Mouse (Mus musculus): Measurements from ENCODE around the gene Jakmip3. TPM values are rescaled to one million over a fixed set of nuclear protein-coding genes. Genes with fewer than 3 reads are reported as not detected.

Jakmip3 gene
- total and polyA plus RNA-seq, 3 experiments, result not detected

GRCm38 (mm10) chr7:139074189-139074588 lies 133.7 kb downstream of the Jakmip3 start:
- TF ChIP-seq ZKSCAN1 (IDR thresholded peaks at IDR 0.05; ENCODE audit: borderline replicate concordance, low read depth, low read length) (no peak), ZNF384 (IDR thresholded peaks at IDR 0.05; ENCODE audit: low read depth, low read length) (no peak), GABPA (IDR thresholded peaks at IDR 0.05; ENCODE audit: insufficient replicate concordance, low read depth, low read length) (no peak), UBTF (IDR thresholded peaks at IDR 0.05; ENCODE audit: low read depth, low read length) (no peak), ZC3H11A (IDR thresholded peaks at IDR 0.05; ENCODE audit: low read depth, low read length) (no peak), MYC (IDR thresholded peaks at IDR 0.05; ENCODE audit: low read depth, low read length) (no peak), TBP (conservative IDR thresholded peaks at IDR 0.05; ENCODE audit: low read depth, low read length) (no peak), POLR2AphosphoS2 (IDR thresholded peaks at IDR 0.05; ENCODE audit: low read depth, low read length) (no peak), USF2 (conservative IDR thresholded peaks at IDR 0.05; ENCODE audit: low read depth, low read length) (no peak), MXI1 (IDR thresholded peaks at IDR 0.05; ENCODE audit: low read depth, low read length) (no peak), MAX (IDR thresholded peaks at IDR 0.05; ENCODE audit: low read length) (no peak), POLR2A (IDR thresholded peaks at IDR 0.05; ENCODE audit: low read depth, low read length) (no peak)
- no peak overlapping the region for H3K4me2 ChIP-seq (ENCODE audit: insufficient read depth, low read depth, poor library complexity, severe bottlenecking)
- in situ Hi-C loops (cut with MboI; ENCODE audit: low pct_ligation_motif_present, low pct_unique_long_range_greater_than_20kb, low sequenced_read_pairs), result no loop called here
- dilution Hi-C loops (cut with MboI; ENCODE audit: extremely low pct_ligation_motif_present, extremely low pct_unique_long_range_greater_than_20kb, low sequenced_read_pairs), result no loop called here
- H3K27me3 ChIP-seq (replicated peaks), result peaks cover 94% of the 10 kb centered on the region
- no peak overlapping the region for H3K27ac ChIP-seq (ENCODE audit: insufficient read depth, low read depth)
- no peak for DNase-seq (ENCODE audit: extremely low read depth)
- H3K9me3 ChIP-seq (replicated peaks; ENCODE audit: low read length), result no peaks in the 10 kb centered on the region
- H3K4me3 ChIP-seq (replicated peaks in 1 of 3; ENCODE audit: low read depth in 2 of 3, low read length in 2 of 3, poor library complexity in 1 of 3), result no peak overlapping the region
- H3K4me1 ChIP-seq (ENCODE audit: control insufficient read depth in 1 of 2, insufficient read depth in 2 of 2), result no peaks in the 10 kb centered on the region
- no peak overlapping the region for H3K9ac ChIP-seq (ENCODE audit: insufficient read depth, low read depth)
- no peaks in the 10 kb centered on the region for H3K36me3 ChIP-seq (replicated peaks in 1 of 2; ENCODE audit: control insufficient read depth in 1 of 2, insufficient read depth in 1 of 2, low read length in 1 of 2)
- no peaks in the 10 kb centered on the region for H3K79me2 ChIP-seq (replicated peaks; ENCODE audit: control insufficient read depth, extremely low read depth, insufficient read depth, poor library complexity, severe bottlenecking)

- dilution Hi-C loops (cut with MboI; ENCODE audit: extremely low pct_ligation_motif_present, extremely low pct_unique_long_range_greater_than_20kb, low sequenced_read_pairs), result no loop called here
- no peaks in the 10 kb centered on the region for H3K36me3 ChIP-seq (replicated peaks in 1 of 2; ENCODE audit: control insufficient read depth in 1 of 2, insufficient read depth in 1 of 2, low read length in 1 of 2)
- H3K27me3 ChIP-seq (replicated peaks), result peaks cover 92% of the 10 kb centered on the region
- H3K4me2 ChIP-seq (ENCODE audit: insufficient read depth, low read depth, poor library complexity, severe bottlenecking), result no peak overlapping the region
- H3K4me3 ChIP-seq (replicated peaks in 1 of 3; ENCODE audit: low read depth in 2 of 3, low read length in 2 of 3, poor library complexity in 1 of 3), result no peak overlapping the region
- H3K79me2 ChIP-seq (replicated peaks; ENCODE audit: control insufficient read depth, extremely low read depth, insufficient read depth, poor library complexity, severe bottlenecking), result no peaks in the 10 kb centered on the region
- no peak for TF ChIP-seq EP300 (IDR thresholded peaks at IDR 0.05; ENCODE audit: low read length)
- no peaks in the 10 kb centered on the region for H3K9me3 ChIP-seq (replicated peaks; ENCODE audit: low read length)
- in situ Hi-C loops (cut with MboI; ENCODE audit: low pct_ligation_motif_present, low pct_unique_long_range_greater_than_20kb, low sequenced_read_pairs), result no loop called here
- no peaks in the 10 kb centered on the region for H3K4me1 ChIP-seq (ENCODE audit: control insufficient read depth in 1 of 2, insufficient read depth in 2 of 2)
- no peak overlapping the region for H3K9ac ChIP-seq (ENCODE audit: insufficient read depth, low read depth)
- DNase-seq (ENCODE audit: extremely low read depth), result no peak
- no peak overlapping the region for H3K27ac ChIP-seq (ENCODE audit: insufficient read depth, low read depth)
Measured at GRCm38 (mm10) chr7:139075054-139075794, 134.7 kb downstream of the Jakmip3 start.

GRCm38 (mm10) chr7:139077283-139077682 lies 136.8 kb downstream of the Jakmip3 start:
- Histone ChIP-seq H3K27ac (ENCODE audit: insufficient read depth, low read depth) (no peak overlapping the region), H3K27me3 (replicated peaks) (peaks cover 83% of the 10 kb centered on the region), H3K4me3 (replicated peaks in 1 of 3; ENCODE audit: low read depth in 2 of 3, low read length in 2 of 3, poor library complexity in 1 of 3) (no peak overlapping the region), H3K4me1 (ENCODE audit: control insufficient read depth in 1 of 2, insufficient read depth in 2 of 2) (no peaks in the 10 kb centered on the region), H3K9me3 (replicated peaks; ENCODE audit: low read length) (peaks cover 4% of the 10 kb centered on the region), H3K4me2 (ENCODE audit: insufficient read depth, low read depth, poor library complexity, severe bottlenecking) (no peak overlapping the region), H3K36me3 (replicated peaks in 1 of 2; ENCODE audit: control insufficient read depth in 1 of 2, insufficient read depth in 1 of 2, low read length in 1 of 2) (no peaks in the 10 kb centered on the region), H3K9ac (ENCODE audit: insufficient read depth, low read depth) (no peak overlapping the region), H3K79me2 (replicated peaks; ENCODE audit: control insufficient read depth, extremely low read depth, insufficient read depth, poor library complexity, severe bottlenecking) (no peaks in the 10 kb centered on the region)
- dilution Hi-C loops (cut with MboI; ENCODE audit: extremely low pct_ligation_motif_present, extremely low pct_unique_long_range_greater_than_20kb, low sequenced_read_pairs) (no loop called here), in situ Hi-C loops (cut with MboI; ENCODE audit: low pct_ligation_motif_present, low pct_unique_long_range_greater_than_20kb, low sequenced_read_pairs) (no loop called here)
- TF ChIP-seq TBP (conservative IDR thresholded peaks at IDR 0.05; ENCODE audit: low read depth, low read length) (no peak), IRF4 (IDR thresholded peaks at IDR 0.05; ENCODE audit: low read depth, low read length) (no peak)
- DNase-seq (ENCODE audit: extremely low read depth), result no peak
